Mouse (Mus musculus): ENCODE measurements around the gene Hpn. TPM values are rescaled to one million over a fixed set of nuclear protein-coding genes. Genes with fewer than 3 reads are reported as not detected.

Gene Hpn
- polyA plus RNA-seq (2012), result 0.16 and 0.21 TPM in 2 replicates

GRCm38 (mm10) chr7:31115182-31115581 lies at the start of gene Hpn:
Gene Hpn, minus strand, starts transcription at chr7:31115290.
- no peak for TF ChIP-seq GATA1 (IDR thresholded peaks at IDR 0.05; ENCODE audit: low read length)

- TF ChIP-seq GATA1 (IDR thresholded peaks at IDR 0.05; ENCODE audit: low read length), result no peak
Observed at GRCm38 (mm10) chr7:31164748-31165147, 49.7 kb upstream of the Hpn start.

GRCm38 (mm10) chr7:31163666-31164577 lies 48.8 kb upstream of the Hpn start:
- TF ChIP-seq GATA1 (IDR thresholded peaks at IDR 0.05; ENCODE audit: low read length), result no peak

GRCm38 (mm10) chr7:31162324-31162723 lies 47.2 kb upstream of the Hpn start:
- no peak for TF ChIP-seq GATA1 (IDR thresholded peaks at IDR 0.05; ENCODE audit: low read length)

GRCm38 (mm10) chr7:31161831-31162230 lies 46.7 kb upstream of the Hpn start:
- no peak for TF ChIP-seq GATA1 (IDR thresholded peaks at IDR 0.05; ENCODE audit: low read length)

GRCm38 (mm10) chr7:31161246-31161645 lies 46.2 kb upstream of the Hpn start:
- no peak for TF ChIP-seq GATA1 (IDR thresholded peaks at IDR 0.05; ENCODE audit: low read length)

- peak; percentile 71 for TF ChIP-seq GATA1 (IDR thresholded peaks at IDR 0.05; ENCODE audit: low read length)
Observed at GRCm38 (mm10) chr7:31160763-31161162, 45.7 kb upstream of the Hpn start.

GRCm38 (mm10) chr7:31156034-31156928 lies 41.2 kb upstream of the Hpn start:
- no peak for TF ChIP-seq GATA1 (IDR thresholded peaks at IDR 0.05; ENCODE audit: low read length)

- no peak for TF ChIP-seq GATA1 (IDR thresholded peaks at IDR 0.05; ENCODE audit: low read length)
Observed at GRCm38 (mm10) chr7:31155296-31156033, 40.4 kb upstream of the Hpn start, which contains the start of gene Gramd1a. Gene Gramd1a, minus strand, starts transcription at chr7:31155896.

GRCm38 (mm10) chr7:31153536-31154320 lies 38.6 kb upstream of the Hpn start:
- TF ChIP-seq GATA1 (IDR thresholded peaks at IDR 0.05; ENCODE audit: low read length), result no peak

GRCm38 (mm10) chr7:31151301-31152241 lies 36.5 kb upstream of the Hpn start:
- no peak for TF ChIP-seq GATA1 (IDR thresholded peaks at IDR 0.05; ENCODE audit: low read length)

- no peak for TF ChIP-seq GATA1 (IDR thresholded peaks at IDR 0.05; ENCODE audit: low read length)
Observed at GRCm38 (mm10) chr7:31150566-31151300, 35.6 kb upstream of the Hpn start.

All from G1E-ER4 (cell line).